Mouse (Mus musculus) cerebellum, postnatal 4 days (tissue): ENCODE measurements at regions not wholly inside any gene's neighbourhood (a gene's known extent, or its start where the extent isn't known, plus 50 kb on each side); places are given as distances from the start of the nearest gene placed in this dataset.
A peak's percentile ranks its signal among the peaks of the same experiment; 100 is the strongest.

ENCODE experiments used
- DNase-seq, 2 experiments: peaks; one replicate each; pipeline ENCODE4 v3.0.0; 2022; ENCODE audit warnings: low spot score in 2 of 2, mixed read lengths in 1 of 2

- no peak for DNase-seq
Observed at GRCm38 (mm10) chr8:104036580-104037477, 64.6 kb upstream of the Cdh5 start.

DNA sequence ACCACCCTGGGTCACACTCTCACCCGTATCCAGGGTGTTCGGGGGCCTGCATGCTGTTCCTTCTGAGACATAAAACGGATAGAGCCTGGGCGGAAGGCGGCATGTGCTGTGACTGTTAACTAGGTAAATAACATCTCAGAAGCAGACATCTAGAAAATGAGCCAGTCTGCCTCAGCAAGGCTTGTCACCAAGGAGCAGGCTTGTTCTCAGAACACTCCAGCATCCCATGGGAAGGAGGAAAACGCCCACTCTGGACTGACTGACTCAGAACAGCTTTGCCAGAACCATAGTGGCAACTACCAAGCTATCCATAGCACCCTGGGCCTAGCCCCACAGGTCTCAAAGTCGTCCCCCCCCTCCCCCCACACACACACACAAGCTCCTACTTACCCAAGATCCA lies 63.8 kb upstream of the Cdh5 start:
- DNase-seq = no peak

GRCm38 (mm10) chr8:104039526-104039925 lies 61.9 kb upstream of the Cdh5 start:
- no peak for DNase-seq

- DNase-seq = no peak
Observed at GRCm38 (mm10) chr8:104041522-104041921, 59.9 kb upstream of the Cdh5 start.

GRCm38 (mm10) chr8:104042434-104042833 lies 59.0 kb upstream of the Cdh5 start:
- DNase-seq = no peak

- no peak for DNase-seq
Observed at GRCm38 (mm10) chr8:104048037-104048436, 53.4 kb upstream of the Cdh5 start.

DNA sequence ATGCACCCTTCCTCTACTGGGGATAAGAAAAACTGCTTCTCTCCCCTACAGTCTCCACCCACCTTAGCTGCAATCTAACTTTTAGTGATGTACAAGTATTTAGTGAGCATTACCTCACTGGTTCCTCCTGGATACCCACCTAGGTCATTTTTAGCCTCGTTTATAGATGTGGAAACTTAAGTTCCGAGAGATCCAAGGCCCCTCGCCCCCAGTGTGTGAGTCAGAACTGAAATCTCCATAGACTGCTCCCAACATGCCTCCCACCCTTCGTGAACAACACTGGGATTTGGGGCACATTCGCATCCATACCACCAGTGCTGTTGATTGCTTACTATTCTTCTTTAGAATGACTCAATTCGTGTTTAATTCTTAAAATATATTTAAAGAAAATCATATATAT lies 52.2 kb upstream of the Cdh5 start:
- no peak for DNase-seq

GRCm38 (mm10) chr8:104050694-104051539 lies 50.5 kb upstream of the Cdh5 start:
- DNase-seq = peak; percentile 48 to 64

DNA sequence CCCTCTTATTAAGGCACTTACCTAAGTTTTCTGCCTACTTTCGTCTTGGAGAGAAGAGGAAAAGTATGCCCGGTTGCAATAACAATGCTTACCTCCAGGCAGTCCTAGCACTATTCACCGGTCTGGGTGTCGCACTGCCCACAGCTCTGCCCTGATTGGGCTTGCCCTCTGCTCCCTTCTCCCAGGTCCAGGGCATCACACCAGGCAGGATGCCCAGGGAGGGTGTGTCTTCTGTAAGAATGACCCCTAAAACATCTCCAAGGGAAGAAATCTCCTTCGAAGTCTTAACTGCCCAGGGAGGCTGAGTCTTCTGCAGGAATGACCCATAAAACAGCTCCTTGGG lies 49.9 kb upstream of the Cdh5 start:
- DNase-seq = no peak
